Mouse (Mus musculus) thymus, adult 2 months (tissue): ENCODE measurements around the gene Gse1.

Experiments
- CTCF ChIP-seq: fragments of 200-500 bp; IDR thresholded peaks from 2 replicates; pipeline ENCODE4 v1.5.1; 2012; ENCODE audit warnings: mild to moderate bottlenecking, control low read depth, low read length, moderate library complexity, borderline replicate concordance; ENCODE audit not compliant: control insufficient read depth, poor library complexity, insufficient read depth; ENCODE audit errors: extremely low read depth
- POLR2A ChIP-seq: fragments of 200-500 bp; IDR thresholded peaks from 2 replicates; pipeline ENCODE4 v1.6.1; 2012; ENCODE audit warnings: mild to moderate bottlenecking, low read length, control low read depth, moderate library complexity; ENCODE audit not compliant: control insufficient read depth, poor library complexity, insufficient read depth; ENCODE audit errors: extremely low read depth

DNA sequence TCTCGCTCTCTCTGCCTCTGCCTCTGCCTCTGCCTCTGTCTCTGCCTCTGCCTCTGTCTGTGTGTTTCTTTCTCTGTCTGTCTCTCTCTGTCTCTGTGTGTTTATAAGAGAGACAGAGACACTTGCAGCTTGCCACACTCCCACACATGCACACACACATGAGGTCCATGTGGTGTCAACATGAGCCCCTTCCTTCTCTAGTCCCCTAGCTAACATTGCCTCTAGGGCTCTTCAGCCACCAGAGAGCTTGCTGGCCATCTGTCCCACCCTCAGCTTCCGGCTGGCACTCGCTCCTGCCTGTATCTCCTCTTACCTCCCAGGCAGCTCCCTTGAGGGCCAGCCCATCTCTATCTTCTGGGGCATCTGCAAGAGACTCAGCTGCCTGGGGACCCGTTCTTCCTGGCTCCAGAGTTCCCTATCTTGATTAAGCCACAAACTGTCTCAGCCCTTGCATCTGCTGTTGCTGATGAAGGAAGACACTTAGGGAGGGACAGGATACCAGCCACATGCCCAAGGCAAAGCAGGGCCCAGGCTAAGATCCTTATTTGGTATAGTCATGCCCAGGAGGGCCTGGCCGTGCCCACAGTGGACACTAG is 97.0 kb downstream of the Gse1 start:
- TF ChIP-seq CTCF (no peak), POLR2A (no peak)
